Mouse (Mus musculus): Measurements from ENCODE around the gene Gm43191.

DNA sequence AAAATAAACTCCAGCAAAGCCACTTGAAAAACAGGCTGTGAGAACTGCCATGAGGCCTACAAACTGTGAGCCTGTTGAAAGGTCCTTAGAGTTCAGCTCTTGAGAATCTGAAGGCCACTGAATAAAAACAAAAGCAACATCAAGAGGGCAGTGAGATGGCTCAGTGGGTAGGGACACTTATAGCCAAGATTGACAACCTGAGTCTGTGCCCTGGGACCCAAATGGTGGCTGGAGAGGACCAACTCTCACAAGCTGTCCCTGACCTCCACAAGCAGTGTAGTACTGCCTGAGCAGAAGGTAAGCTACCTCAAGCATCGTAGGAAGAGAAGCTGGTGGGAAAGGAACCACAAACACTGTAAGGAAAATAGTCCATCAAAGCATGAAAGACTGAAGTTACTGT, at the start of gene Gm43191:
- TF ChIP-seq JUND (IDR thresholded peaks at IDR 0.05; ENCODE audit: low read depth, low read length) (no peak), CTCF (IDR thresholded peaks at IDR 0.05 in 2 of 3, conservative IDR thresholded peaks at IDR 0.05 in 1 of 3; ENCODE audit: control insufficient read depth in 1 of 3, insufficient read depth in 1 of 3, low read depth in 2 of 3, low read length in 3 of 3, poor library complexity in 1 of 3, severe bottlenecking in 1 of 3) (no peak), EP300 (IDR thresholded peaks at IDR 0.05; ENCODE audit: low read depth in 1 of 2, low read length in 2 of 2) (no peak), ZKSCAN1 (IDR thresholded peaks at IDR 0.05; ENCODE audit: low read depth, low read length) (no peak), ZC3H11A (IDR thresholded peaks at IDR 0.05; ENCODE audit: low read depth, low read length) (no peak), UBTF (IDR thresholded peaks at IDR 0.05; ENCODE audit: borderline replicate concordance, insufficient read depth, low read depth, low read length) (no peak), USF1 (IDR thresholded peaks at IDR 0.05; ENCODE audit: low read depth, low read length) (no peak), CHD2 (IDR thresholded peaks at IDR 0.05; ENCODE audit: low read length) (no peak), RAD21 (IDR thresholded peaks at IDR 0.05; ENCODE audit: low read depth, low read length) (no peak), POLR2AphosphoS2 (IDR thresholded peaks at IDR 0.05; ENCODE audit: low read length) (no peak)

Measured in MEL (cell line).